Mouse (Mus musculus) left cerebral cortex, postnatal 14 days (tissue): ENCODE data around the gene Ggt6. TPM values are rescaled to one million over a fixed set of nuclear protein-coding genes. Genes with fewer than 3 reads are reported as not detected.
"Not testable (repeated sequence)": the region's sequence is repeated elsewhere in the genome, so short reads cannot be mapped to it uniquely, and the experiment has no call there.

Experiments
- DNase-seq, 2 experiments: peaks; one replicate each; pipeline ENCODE4 v3.0.0; 2021 to 2022; ENCODE audit warnings: low spot score in 2 of 2, mixed read lengths in 1 of 2
- intact Hi-C: fragments of 180-260 bp; cut with DNase I; formaldehyde crosslinking; loops from one replicate; pipeline ENCODE4 v1.15.1; 2025
- total RNA-seq, 2 experiments: library from RNA; stranded (reverse); gene quantifications; 2 replicates each; pipeline ENCODE4 v1.2.3; 2021

Ggt6 gene
- total RNA-seq, 2 experiments from 2014 or later = not detected

GRCm38 (mm10) chr11:72430311-72431068, 4.8 kb upstream of the Ggt6 start:
- intact Hi-C loops, DNase-seq: not testable (repeated sequence)

- no peak for DNase-seq
- intact Hi-C loops = no loop called here
Observed at GRCm38 (mm10) chr11:72435694-72436045, 344 bp downstream of the Ggt6 start.

- peak in 1 of 2 experiments; percentile 50 for DNase-seq
- intact Hi-C loops = no loop called here
Observed at GRCm38 (mm10) chr11:72436271-72436670, 945 bp downstream of the Ggt6 start.

- intact Hi-C loops = no loop called here
- DNase-seq = no peak
Observed at GRCm38 (mm10) chr11:72436756-72437650, 1.7 kb downstream of the Ggt6 start.

GRCm38 (mm10) chr11:72438411-72438810, 3.1 kb downstream of the Ggt6 start:
- no peak for DNase-seq
- intact Hi-C loops = no loop called here

GRCm38 (mm10) chr11:72440597-72440964, 5.3 kb downstream of the Ggt6 start:
- intact Hi-C loops = loop anchor here (5.0 kb wide), 1 partner anchor 122 kb away; no protein-coding TSS in a partner anchor

GRCm38 (mm10) chr11:72440965-72441664, 5.8 kb downstream of the Ggt6 start, which contains the start of gene Mybbp1a:
Gene Mybbp1a (plus strand): TSS chr11:72441355.
- intact Hi-C loops = loop anchor here (5.0 kb wide), 1 partner anchor 121 kb away; no protein-coding TSS in a partner anchor

More at GRCm38 (mm10) chr11:72440597-72440964, 5.3 kb downstream of the Ggt6 start:
- DNase-seq = not testable (repeated sequence)

GRCm38 (mm10) chr11:72446311-72447105, 11.2 kb downstream of the Ggt6 start:
- DNase-seq = peak; percentile 50 to 73
- intact Hi-C loops = no loop called here

More at GRCm38 (mm10) chr11:72440965-72441664, 5.8 kb downstream of the Ggt6 start, which contains the start of gene Mybbp1a:
- peak; percentile 98 to 99 for DNase-seq

GRCm38 (mm10) chr11:72447475-72447874, 12.1 kb downstream of the Ggt6 start:
- intact Hi-C loops = no loop called here
- no peak for DNase-seq

GRCm38 (mm10) chr11:72452140-72452665, 16.9 kb downstream of the Ggt6 start:
- DNase-seq = no peak
- intact Hi-C loops = no loop called here

GRCm38 (mm10) chr11:72453105-72453953, 18.0 kb downstream of the Ggt6 start:
- no peak for DNase-seq
- intact Hi-C loops = no loop called here

- intact Hi-C loops = no loop called here
Observed at GRCm38 (mm10) chr11:72455694-72456093, 20.4 kb downstream of the Ggt6 start.

GRCm38 (mm10) chr11:72457995-72458496, 22.7 kb downstream of the Ggt6 start:
- intact Hi-C loops = no loop called here
- DNase-seq = no peak

More at GRCm38 (mm10) chr11:72455694-72456093, 20.4 kb downstream of the Ggt6 start:
- DNase-seq = peak; percentile 45 to 52

- intact Hi-C loops = no loop called here
- DNase-seq = no peak
Observed at GRCm38 (mm10) chr11:72458502-72458901, 23.2 kb downstream of the Ggt6 start.

GRCm38 (mm10) chr11:72461500-72461981, 26.2 kb downstream of the Ggt6 start:
- intact Hi-C loops = no loop called here
- DNase-seq = no peak

- no peak for DNase-seq
- intact Hi-C loops = no loop called here
Observed at GRCm38 (mm10) chr11:72464821-72465220, 29.5 kb downstream of the Ggt6 start.

GRCm38 (mm10) chr11:72465978-72466693, 30.8 kb downstream of the Ggt6 start:
- DNase-seq = no peak
- intact Hi-C loops = no loop called here
